Mouse (Mus musculus) kidney, adult 2 months (tissue): ENCODE measurements around the gene Nudt4. TPM values are rescaled to one million over a fixed set of nuclear protein-coding genes. Genes with fewer than 3 reads are reported as not detected.

Experiments
- DNase-seq: peaks from one replicate; pipeline ENCODE4 v3.0.0; 2021
- H3K27ac ChIP-seq: fragments of 200-500 bp; 2 replicates; pipeline ENCODE4 v1.5.1; 2012; ENCODE audit warnings: low read depth, low read length, control low read depth, inconsistent platforms; ENCODE audit not compliant: insufficient read depth
- H3K27me3 ChIP-seq: fragments of 200-500 bp; replicated peaks from 2 replicates; pipeline ENCODE4 v1.6.1; 2012; ENCODE audit warnings: mild to moderate bottlenecking, moderate library complexity, low read length, inconsistent platforms; ENCODE audit not compliant: control insufficient read depth, insufficient read depth
- H3K36me3 ChIP-seq: fragments of 200-500 bp; 2 replicates; pipeline ENCODE4 v1.6.1; 2012; ENCODE audit warnings: mild to moderate bottlenecking, moderate library complexity, low read length, inconsistent platforms; ENCODE audit not compliant: control insufficient read depth, insufficient read depth
- H3K4me1 ChIP-seq: fragments of 200-500 bp; 2 replicates; pipeline ENCODE4 v1.6.1; 2011; ENCODE audit warnings: low read length; ENCODE audit not compliant: control insufficient read depth, insufficient read depth
- H3K4me3 ChIP-seq: fragments of 200-500 bp; 2 replicates; pipeline ENCODE4 v1.5.1; 2011; ENCODE audit warnings: mild to moderate bottlenecking, low read depth, low read length, control low read depth; ENCODE audit not compliant: insufficient read depth
- CTCF ChIP-seq: fragments of 200-500 bp; conservative IDR thresholded peaks from 2 replicates; pipeline ENCODE4 v1.5.1; 2011; ENCODE audit warnings: low read depth, mild to moderate bottlenecking, control low read depth, low read length, moderate library complexity, mixed read lengths; ENCODE audit not compliant: insufficient read depth, insufficient read length
- POLR2A ChIP-seq: fragments of 200-500 bp; IDR thresholded peaks from one replicate; pipeline ENCODE4 v1.6.1; 2011; ENCODE audit warnings: low read depth, low read length, control low read depth
- WGBS: fragments of 180-500 bp; shearing (Covaris S2); methylation state at CpG from one replicate; pipeline ENCODE4 v1.1.7; 2018; 5-methylcytosine and 5-hydroxymethylcytosine counted together
- polyA plus RNA-seq: library from polyadenylated mRNA; depleted of rRNA; stranded (reverse); fragments of >200 nt; gene quantifications from 2 replicates; pipeline ENCODE4 v1.2.3, GENCODE M21; 2012

Nudt4 gene
- polyA plus RNA-seq, 1 experiment: 92.7 TPM

DNA sequence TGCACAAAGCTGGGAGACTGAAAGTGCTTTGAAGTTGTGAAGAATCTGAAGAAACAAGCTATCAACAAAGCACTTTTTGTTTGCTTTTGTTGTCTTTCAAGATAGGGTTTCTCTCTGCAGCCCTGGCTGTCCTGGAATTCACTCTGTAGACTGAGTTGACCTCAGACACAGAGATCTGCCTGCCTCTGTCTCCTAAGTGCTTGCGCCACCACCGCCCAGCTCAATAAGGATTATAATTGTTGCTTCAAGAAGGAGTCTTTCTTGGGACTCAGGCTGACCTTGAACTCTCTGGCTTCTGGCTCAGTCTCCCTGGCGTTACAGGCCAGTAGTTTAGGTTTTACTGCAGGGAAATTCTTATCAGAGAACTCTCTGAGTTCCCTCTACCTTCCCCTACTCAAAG lies 2.8 kb upstream of the Nudt4 start:
- Histone ChIP-seq H3K4me3 (no peak overlapping the region), H3K27ac (no peak overlapping the region), H3K27me3 (no peaks in the 10 kb centered on the region), H3K36me3 (no peaks in the 10 kb centered on the region), H3K4me1 (peaks cover 4% of the 10 kb centered on the region; the same call in 1 of the 2 replicates)
- WGBS: 82% methylated on average over 3 of the region's 3 CpGs
- DNase-seq: no peak
- TF ChIP-seq CTCF (no peak), POLR2A (no peak)

DNA sequence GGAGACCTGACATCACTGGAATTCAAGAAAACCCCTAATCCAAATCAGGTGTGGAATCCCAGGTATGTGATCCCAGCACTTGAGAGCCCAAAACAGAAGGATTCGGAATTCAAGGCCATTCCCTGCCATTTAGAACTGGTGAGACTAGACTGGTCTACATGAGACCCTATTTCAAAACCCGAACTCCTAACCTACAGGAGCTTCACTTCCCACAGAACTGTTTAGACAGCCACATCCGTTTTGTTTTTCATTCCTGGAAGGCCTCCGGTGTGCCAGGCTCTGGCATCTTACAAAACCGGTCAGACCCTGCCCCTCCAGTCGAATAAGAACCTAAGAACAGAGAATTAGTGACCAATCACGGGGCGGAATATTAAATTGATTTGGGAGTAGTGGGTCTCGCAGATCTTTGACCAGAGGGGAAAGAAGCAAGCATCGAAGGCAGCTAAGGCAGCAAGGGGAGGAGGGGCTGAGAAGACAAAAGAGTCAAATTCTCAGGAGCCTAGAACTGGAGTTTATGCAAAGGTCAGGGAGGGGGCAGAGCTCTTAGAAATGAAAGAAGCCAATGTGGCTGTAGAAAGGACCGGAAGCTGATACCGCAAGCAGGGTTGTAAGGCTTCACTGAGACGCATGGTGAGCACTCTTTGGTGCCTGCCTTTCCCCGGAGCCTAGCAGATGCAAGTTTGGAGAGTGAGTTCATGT lies 1.4 kb upstream of the Nudt4 start:
- Histone ChIP-seq H3K27ac (peak overlapping the region; percentile 24), H3K4me3 (no peak overlapping the region), H3K4me1 (peaks cover 4% of the 10 kb centered on the region; the same call in 1 of the 2 replicates), H3K36me3 (no peaks in the 10 kb centered on the region), H3K27me3 (no peaks in the 10 kb centered on the region)
- TF ChIP-seq CTCF: no peak
- no peak for TF ChIP-seq POLR2A
- 50% methylated on average over 14 of the region's 14 CpGs for WGBS
- DNase-seq: no peak

DNA sequence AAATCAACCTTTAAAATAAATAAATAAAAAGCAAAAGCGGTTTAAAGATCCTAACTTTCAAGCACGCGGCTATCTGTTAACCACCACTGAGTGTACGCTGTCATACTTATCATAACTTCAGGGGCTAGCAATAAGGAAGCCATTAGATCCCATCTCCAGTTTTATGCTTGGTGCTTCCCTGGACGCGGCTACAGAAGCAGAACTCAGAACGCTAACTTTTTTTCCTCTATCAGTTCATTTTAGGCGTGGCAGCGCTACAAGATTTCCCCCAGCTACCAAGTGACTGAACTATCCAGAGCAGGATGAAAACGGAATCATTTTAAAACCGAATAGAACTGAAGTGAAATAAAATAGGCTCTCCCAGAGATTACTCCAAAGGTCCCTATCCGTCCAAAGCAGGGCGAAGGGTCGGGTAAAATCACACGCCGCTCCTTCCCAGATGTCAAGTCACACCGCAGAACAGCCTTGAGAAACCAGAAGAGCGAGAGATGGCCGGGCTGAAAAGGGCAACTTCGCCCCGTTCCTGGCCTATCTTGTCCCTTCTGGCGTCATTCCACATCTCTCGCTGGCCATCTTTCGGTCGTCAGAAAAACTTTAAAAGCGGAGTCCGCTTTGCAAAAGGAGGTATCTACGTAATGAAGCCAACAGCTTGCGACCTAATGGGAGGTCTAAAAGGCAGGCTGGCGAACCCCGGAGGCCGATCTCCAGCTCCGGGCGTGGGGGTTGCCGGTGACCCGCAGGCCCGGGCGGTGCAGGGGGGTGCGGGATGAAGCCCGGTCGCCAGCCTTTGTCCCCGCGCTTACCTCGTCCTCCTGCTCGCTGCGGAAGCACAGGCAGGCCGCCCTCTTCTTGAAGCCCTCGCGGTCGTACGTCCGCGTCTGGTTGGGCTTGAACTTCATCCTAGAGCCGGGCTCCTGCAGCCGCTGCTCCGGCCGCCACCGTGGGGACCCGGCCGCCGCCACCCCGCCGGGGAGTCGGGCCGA lies 796 bp downstream of the Nudt4 start:
- Histone ChIP-seq H3K27me3 (no peaks in the 10 kb centered on the region), H3K4me1 (peaks cover 11% of the 10 kb centered on the region; the same call in 1 of the 2 replicates), H3K4me3 (peak overlapping the region; percentile 63), H3K27ac (peak overlapping the region; percentile 91), H3K36me3 (no peaks in the 10 kb centered on the region)
- TF ChIP-seq POLR2A (no peak), CTCF (no peak)
- DNase-seq: peak; percentile 68
- WGBS: under 1% methylated on average over 60 of the region's 65 CpGs

DNA sequence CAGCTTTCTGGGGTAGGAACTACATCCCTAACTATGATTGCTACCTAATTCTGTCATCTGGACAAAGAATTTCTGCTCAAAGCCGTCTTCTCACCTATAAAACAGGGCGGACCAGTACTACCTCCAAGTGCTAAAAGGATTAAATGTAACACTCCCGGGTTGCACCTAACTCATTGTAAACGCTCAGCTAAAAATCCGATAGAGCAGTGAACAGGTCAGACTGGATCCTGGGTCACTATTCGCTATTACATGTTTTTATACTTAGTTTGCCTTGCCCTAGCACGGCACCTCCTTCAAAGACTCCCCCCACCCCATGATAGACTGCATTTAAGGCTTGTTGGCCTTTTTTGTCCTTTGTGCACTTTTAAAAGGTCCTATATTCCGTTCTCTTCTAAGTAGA lies 1.6 kb downstream of the Nudt4 start:
- 6% methylated on average over 8 of the region's 8 CpGs for WGBS
- Histone ChIP-seq H3K36me3 (no peaks in the 10 kb centered on the region; the same call in 1 of the 2 replicates), H3K27me3 (no peaks in the 10 kb centered on the region), H3K4me1 (peaks cover 11% of the 10 kb centered on the region; the same call in 1 of the 2 replicates), H3K27ac (peak overlapping the region; percentile 84), H3K4me3 (peak overlapping the region; percentile 63)
- TF ChIP-seq POLR2A (no peak), CTCF (no peak)
- DNase-seq: no peak

DNA sequence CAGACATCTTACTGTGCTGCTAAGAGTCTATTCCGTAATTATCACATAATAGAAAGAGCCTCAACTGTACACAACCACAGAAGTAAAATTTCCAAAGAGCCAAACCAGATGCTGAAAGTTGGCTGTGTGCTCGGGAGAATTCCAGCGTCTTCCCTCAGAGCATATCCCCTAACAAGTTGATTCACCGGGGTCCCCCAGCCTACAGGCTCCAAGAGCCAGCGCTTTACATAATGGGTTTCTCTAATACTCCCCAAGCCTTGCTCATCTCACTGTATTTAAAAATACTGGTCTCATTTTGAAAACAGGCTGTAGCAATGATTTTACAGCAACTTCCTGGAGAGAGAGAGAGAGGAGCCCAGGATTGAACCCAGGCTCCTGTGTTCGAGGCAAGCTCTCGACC lies 2.3 kb downstream of the Nudt4 start:
- TF ChIP-seq CTCF (no peak), POLR2A (no peak)
- Histone ChIP-seq H3K27ac (peak overlapping the region; percentile 63), H3K27me3 (no peaks in the 10 kb centered on the region), H3K4me3 (peak overlapping the region; percentile 63), H3K4me1 (peaks cover 11% of the 10 kb centered on the region; the same call in 1 of the 2 replicates), H3K36me3 (no peaks in the 10 kb centered on the region; the same call in 1 of the 2 replicates)
- 35% methylated on average over 7 of the region's 7 CpGs for WGBS
- no peak for DNase-seq

DNA sequence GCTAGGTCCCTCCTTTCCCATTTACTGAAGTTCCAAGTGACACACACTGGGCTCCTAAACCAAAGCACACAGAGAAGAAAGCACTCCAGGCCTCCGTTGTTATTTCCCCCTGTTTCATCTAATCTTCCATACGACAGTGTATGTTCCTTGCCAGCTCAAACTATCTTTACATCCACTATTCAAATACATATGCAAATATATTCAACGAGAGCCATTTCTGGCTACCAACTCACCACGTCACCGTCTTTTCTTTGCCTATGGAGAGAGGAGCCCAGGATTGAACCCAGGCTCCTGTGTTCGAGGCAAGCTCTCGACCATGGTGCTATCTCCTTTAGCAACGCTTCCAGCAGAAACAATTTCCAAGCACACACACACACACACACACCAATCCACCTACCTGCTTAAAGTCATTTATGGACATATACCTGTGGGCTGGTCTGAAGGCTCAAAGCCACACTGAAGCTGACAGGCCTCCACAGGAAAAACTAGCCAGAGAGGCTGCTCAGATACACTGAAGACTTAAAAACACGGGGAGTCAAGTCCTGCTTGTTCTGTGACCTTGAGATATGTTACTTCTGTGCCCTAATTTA lies 3.5 kb downstream of the Nudt4 start:
- no peak for TF ChIP-seq CTCF
- peak overlapping the region; percentile 57 for H3K4me3 ChIP-seq
- no peaks in the 10 kb centered on the region for H3K27me3 ChIP-seq
- peaks cover 13% of the 10 kb centered on the region; the same call in 1 of the 2 replicates for H3K4me1 ChIP-seq
- H3K36me3 ChIP-seq: no peaks in the 10 kb centered on the region; the same call in 1 of the 2 replicates
- DNase-seq: no peak
- WGBS: 60% methylated on average over 9 of the region's 9 CpGs
- peak overlapping the region; percentile 73 for H3K27ac ChIP-seq

DNA sequence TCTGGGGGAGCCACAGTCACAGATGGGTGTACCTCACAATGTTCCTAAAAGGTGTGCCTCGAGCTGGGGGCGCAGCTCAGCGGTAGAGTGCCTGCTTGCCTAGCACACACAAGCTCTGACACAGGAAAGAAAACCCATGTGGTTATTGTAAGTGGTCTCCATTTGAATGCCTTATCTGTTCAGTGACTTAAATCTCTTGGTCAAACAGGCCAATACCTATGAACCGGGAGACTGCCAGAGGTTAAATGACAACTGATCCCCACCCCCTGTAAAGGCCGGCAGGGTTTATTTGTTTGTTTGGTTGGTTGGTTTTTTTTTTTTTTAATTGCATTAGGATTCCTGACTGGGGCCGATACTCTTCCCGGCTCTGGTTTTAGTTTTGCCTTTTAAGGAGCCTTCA lies 4.5 kb downstream of the Nudt4 start:
- peak overlapping the region; percentile 74 for H3K27ac ChIP-seq
- 50% methylated on average over 7 of the region's 7 CpGs for WGBS
- H3K4me3 ChIP-seq: peak overlapping the region; percentile 57

More for the DNA sequence above, 4.5 kb downstream of the Nudt4 start:
- H3K4me1 ChIP-seq: peaks cover 16% of the 10 kb centered on the region; the same call in 1 of the 2 replicates
- H3K27me3 ChIP-seq: no peaks in the 10 kb centered on the region
- H3K36me3 ChIP-seq: no peaks in the 10 kb centered on the region; the same call in 1 of the 2 replicates
- no peak for DNase-seq
- TF ChIP-seq POLR2A: no peak
- no peak for TF ChIP-seq CTCF
